Mouse (Mus musculus) small intestine, adult 2 months (tissue): ENCODE data around the gene Tns4.

ENCODE experiments used
- CTCF ChIP-seq: fragments of 200-500 bp; IDR thresholded peaks from 2 replicates; pipeline ENCODE4 v1.5.1; 2012; ENCODE audit warnings: low read depth, mild to moderate bottlenecking, control low read depth, inconsistent platforms, low read length, moderate library complexity, mixed read lengths; ENCODE audit not compliant: insufficient replicate concordance, insufficient read length; ENCODE audit errors: extremely low read depth
- POLR2A ChIP-seq: fragments of 200-500 bp; IDR thresholded peaks from 2 replicates; pipeline ENCODE4 v1.6.1; 2012; ENCODE audit warnings: low read depth, mild to moderate bottlenecking, control low read depth, inconsistent platforms, low read length, moderate library complexity

DNA sequence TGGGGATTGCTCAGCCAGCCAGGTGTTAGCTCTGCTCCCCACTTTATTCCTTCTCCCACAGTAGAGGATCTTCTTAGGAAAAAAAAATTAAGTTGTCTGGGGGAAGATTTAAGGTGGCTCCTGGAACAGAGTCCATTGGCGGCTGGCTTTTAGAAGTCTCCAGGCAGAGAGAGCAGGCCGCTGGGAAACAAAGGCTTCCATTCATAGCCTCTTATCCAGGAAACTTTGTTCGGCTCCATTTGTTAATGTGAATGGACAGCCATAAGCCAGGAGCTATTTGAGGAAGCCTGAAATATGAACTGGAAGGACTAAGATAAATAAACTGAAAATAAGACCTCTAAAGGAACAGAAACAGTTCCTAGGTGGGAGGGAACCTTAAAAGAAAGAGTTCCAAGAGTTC, 24.0 kb upstream of the Tns4 start:
- TF ChIP-seq POLR2A (no peak), CTCF (no peak)
